Mouse (Mus musculus): ENCODE results near the gene Defb25. TPM values are rescaled to one million over a fixed set of nuclear protein-coding genes. Genes with fewer than 3 reads are reported as not detected.
"Not testable (repeated sequence)": the region's sequence is repeated elsewhere in the genome, so short reads cannot be mapped to it uniquely, and the experiment has no call there.

Defb25 gene
- polyA plus RNA-seq (2014; fragmentation: Nextera tagmentation; extraction: Ambion mirVana): 3.9 TPM in 1 of 2 replicates, not detected in the other

- Histone ChIP-seq H3K9me3 (ENCODE audit: control insufficient read depth, low read depth, low read length) (no peaks in the 10 kb centered on the region), H3K9ac (replicated peaks; ENCODE audit: low read depth, low read length) (no peak within 1 kb of the TSS), H3K4me2 (replicated peaks; ENCODE audit: low read depth, low read length) (no peak within 1 kb of the TSS), H3K27me3 (ENCODE audit: control insufficient read depth, insufficient read depth, low read length) (no peaks in the 10 kb centered on the region), H3K4me3 (ENCODE audit: low read depth, low read length) (no peak within 1 kb of the TSS), H3K4me1 (ENCODE audit: control insufficient read depth, insufficient read depth, low read length) (peaks cover 6% of the 10 kb centered on the region), H3K36me3 (ENCODE audit: control insufficient read depth, insufficient read depth, low read length) (no peaks in the 10 kb centered on the region), H3K27ac (ENCODE audit: low read length) (no peak within 1 kb of the TSS)
- WGBS: 77% methylated on average over 6 of the region's 7 CpGs
- no peak for ATAC-seq (ENCODE audit: insufficient number of reproducible peaks, insufficient read depth, low FRiP score, low read depth)
Measured at GRCm38 (mm10) chr2:152622953-152623352, at the start of gene Defb25. Gene Defb25, minus strand, starts transcription at chr2:152623053.

- no peaks in the 10 kb centered on the region for H3K9me3 ChIP-seq (ENCODE audit: control insufficient read depth, low read depth, low read length)
- H3K9ac ChIP-seq (replicated peaks; ENCODE audit: low read depth, low read length): no peak overlapping the region; the same call in 1 of the 2 replicates
- no peak overlapping the region for H3K27ac ChIP-seq (ENCODE audit: low read length)
- peaks cover 40% of the 10 kb centered on the region for H3K36me3 ChIP-seq (ENCODE audit: control insufficient read depth, insufficient read depth, low read length)
- peaks cover 28% of the 10 kb centered on the region for H3K4me1 ChIP-seq (ENCODE audit: control insufficient read depth, insufficient read depth, low read length)
- no peaks in the 10 kb centered on the region for H3K27me3 ChIP-seq (ENCODE audit: control insufficient read depth, insufficient read depth, low read length)
- peak overlapping the region; percentile 90 for H3K4me2 ChIP-seq (replicated peaks; ENCODE audit: low read depth, low read length)
- H3K4me3 ChIP-seq (ENCODE audit: low read depth, low read length): no peak overlapping the region
- WGBS: 82% methylated on average over 12 of the region's 12 CpGs
- no peak for ATAC-seq (ENCODE audit: insufficient number of reproducible peaks, insufficient read depth, low FRiP score, low read depth)
Measured at GRCm38 (mm10) chr2:152672166-152672565, 49.3 kb upstream of the Defb25 start.

- H3K4me3 ChIP-seq (ENCODE audit: low read depth, low read length): peak overlapping the region; percentile 95
- H3K27me3 ChIP-seq (ENCODE audit: control insufficient read depth, insufficient read depth, low read length): no peaks in the 10 kb centered on the region
- peaks cover 35% of the 10 kb centered on the region for H3K36me3 ChIP-seq (ENCODE audit: control insufficient read depth, insufficient read depth, low read length)
- 27% methylated on average over 5 of the region's 5 CpGs for WGBS
- H3K9ac ChIP-seq (replicated peaks; ENCODE audit: low read depth, low read length): no peak overlapping the region; the same call in 1 of the 2 replicates
- peak overlapping the region; percentile 21; the same call in 1 of the 2 replicates for H3K27ac ChIP-seq (ENCODE audit: low read length)
- peak overlapping the region; percentile 90 for H3K4me2 ChIP-seq (replicated peaks; ENCODE audit: low read depth, low read length)
- H3K9me3 ChIP-seq (ENCODE audit: control insufficient read depth, low read depth, low read length): no peaks in the 10 kb centered on the region
- H3K4me1 ChIP-seq (ENCODE audit: control insufficient read depth, insufficient read depth, low read length): peaks cover 28% of the 10 kb centered on the region
- 0 out of 2 replicates have a peak, but pooled peaks have one; percentile 50 for ATAC-seq (ENCODE audit: insufficient number of reproducible peaks, insufficient read depth, low FRiP score, low read depth)
Measured at GRCm38 (mm10) chr2:152671642-152671999, 48.8 kb upstream of the Defb25 start.

- H3K9me3 ChIP-seq (ENCODE audit: control insufficient read depth, low read depth, low read length): no peaks in the 10 kb centered on the region
- H3K36me3 ChIP-seq (ENCODE audit: control insufficient read depth, insufficient read depth, low read length): peaks cover 30% of the 10 kb centered on the region
- H3K4me3 ChIP-seq (ENCODE audit: low read depth, low read length): peak overlapping the region; percentile 95
- peak overlapping the region; percentile 90 for H3K4me2 ChIP-seq (replicated peaks; ENCODE audit: low read depth, low read length)
- peak overlapping the region; percentile 21; the same call in 1 of the 2 replicates for H3K27ac ChIP-seq (ENCODE audit: low read length)
- no peaks in the 10 kb centered on the region for H3K27me3 ChIP-seq (ENCODE audit: control insufficient read depth, insufficient read depth, low read length)
- WGBS: 42% methylated on average over 9 of the region's 9 CpGs
- H3K9ac ChIP-seq (replicated peaks; ENCODE audit: low read depth, low read length): peak overlapping the region; percentile 95; the same call in 1 of the 2 replicates
- peaks cover 28% of the 10 kb centered on the region for H3K4me1 ChIP-seq (ENCODE audit: control insufficient read depth, insufficient read depth, low read length)
- no peak; the same call in 1 of the 2 replicates for ATAC-seq (ENCODE audit: insufficient number of reproducible peaks, insufficient read depth, low FRiP score, low read depth)
Measured at GRCm38 (mm10) chr2:152670983-152671641, 48.3 kb upstream of the Defb25 start.

GRCm38 (mm10) chr2:152669639-152670484, 47.0 kb upstream of the Defb25 start:
- WGBS: under 1% methylated on average over 43 of the region's 46 CpGs
- Histone ChIP-seq H3K4me2 (replicated peaks; ENCODE audit: low read depth, low read length) (peak overlapping the region; percentile 90), H3K36me3 (ENCODE audit: control insufficient read depth, insufficient read depth, low read length) (peaks cover 18% of the 10 kb centered on the region), H3K4me3 (ENCODE audit: low read depth, low read length) (peak overlapping the region; percentile 95), H3K27me3 (ENCODE audit: control insufficient read depth, insufficient read depth, low read length) (no peaks in the 10 kb centered on the region), H3K27ac (ENCODE audit: low read length) (peak overlapping the region; percentile 98), H3K9ac (replicated peaks; ENCODE audit: low read depth, low read length) (peak overlapping the region; percentile 95), H3K4me1 (ENCODE audit: control insufficient read depth, insufficient read depth, low read length) (peaks cover 28% of the 10 kb centered on the region), H3K9me3 (ENCODE audit: control insufficient read depth, low read depth, low read length) (no peaks in the 10 kb centered on the region)
- peak; percentile 72 for ATAC-seq (ENCODE audit: insufficient number of reproducible peaks, insufficient read depth, low FRiP score, low read depth)

- peak within 1 kb of the TSS; percentile 98 for H3K27ac ChIP-seq (ENCODE audit: low read length)
- peaks cover 11% of the 10 kb centered on the region for H3K36me3 ChIP-seq (ENCODE audit: control insufficient read depth, insufficient read depth, low read length)
- H3K4me3 ChIP-seq (ENCODE audit: low read depth, low read length): peak within 1 kb of the TSS; percentile 95
- H3K4me2 ChIP-seq (replicated peaks; ENCODE audit: low read depth, low read length): peak within 1 kb of the TSS; percentile 90
- under 1% methylated on average over 25 of the region's 35 CpGs for WGBS
- H3K4me1 ChIP-seq (ENCODE audit: control insufficient read depth, insufficient read depth, low read length): peaks cover 28% of the 10 kb centered on the region
- no peaks in the 10 kb centered on the region for H3K9me3 ChIP-seq (ENCODE audit: control insufficient read depth, low read depth, low read length)
- ATAC-seq (ENCODE audit: insufficient number of reproducible peaks, insufficient read depth, low FRiP score, low read depth): peak; percentile 70
- H3K27me3 ChIP-seq (ENCODE audit: control insufficient read depth, insufficient read depth, low read length): no peaks in the 10 kb centered on the region
- H3K9ac ChIP-seq (replicated peaks; ENCODE audit: low read depth, low read length): peak within 1 kb of the TSS; percentile 95
Measured at GRCm38 (mm10) chr2:152669256-152669638, 46.4 kb upstream of the Defb25 start, which contains the start of gene H13. Gene H13, plus strand, starts transcription at chr2:152669461.

- H3K4me3 ChIP-seq (ENCODE audit: low read depth, low read length); H3K27me3 ChIP-seq (ENCODE audit: control insufficient read depth, insufficient read depth, low read length); H3K36me3 ChIP-seq (ENCODE audit: control insufficient read depth, insufficient read depth, low read length); H3K27ac ChIP-seq (ENCODE audit: low read length); H3K9me3 ChIP-seq (ENCODE audit: control insufficient read depth, low read depth, low read length); H3K4me2 ChIP-seq (replicated peaks; ENCODE audit: low read depth, low read length); H3K9ac ChIP-seq (replicated peaks; ENCODE audit: low read depth, low read length); ATAC-seq (ENCODE audit: insufficient number of reproducible peaks, insufficient read depth, low FRiP score, low read depth): not testable (repeated sequence)
- WGBS: 69% methylated on average over 3 of the region's 3 CpGs
- H3K4me1 ChIP-seq (ENCODE audit: control insufficient read depth, insufficient read depth, low read length): peaks cover 11% of the 10 kb centered on the region
Measured at GRCm38 (mm10) chr2:152666191-152666590, 43.3 kb upstream of the Defb25 start.

GRCm38 (mm10) chr2:152661163-152661562, 38.3 kb upstream of the Defb25 start:
- Histone ChIP-seq H3K9me3 (ENCODE audit: control insufficient read depth, low read depth, low read length) (no peaks in the 10 kb centered on the region), H3K4me1 (ENCODE audit: control insufficient read depth, insufficient read depth, low read length) (no peaks in the 10 kb centered on the region), H3K36me3 (ENCODE audit: control insufficient read depth, insufficient read depth, low read length) (no peaks in the 10 kb centered on the region), H3K9ac (replicated peaks; ENCODE audit: low read depth, low read length) (no peak overlapping the region), H3K4me3 (ENCODE audit: low read depth, low read length) (no peak overlapping the region), H3K27me3 (ENCODE audit: control insufficient read depth, insufficient read depth, low read length) (no peaks in the 10 kb centered on the region), H3K4me2 (replicated peaks; ENCODE audit: low read depth, low read length) (no peak overlapping the region), H3K27ac (ENCODE audit: low read length) (no peak overlapping the region)
- 81% methylated on average over 6 of the region's 6 CpGs for WGBS
- no peak for ATAC-seq (ENCODE audit: insufficient number of reproducible peaks, insufficient read depth, low FRiP score, low read depth)

All from stomach, embryonic 14.5 days (tissue).